Mouse (Mus musculus) cerebellum, adult 9-10 months (tissue): ENCODE measurements around the gene Gbp7.

Source experiments
- DNase-seq: peaks from one replicate; pipeline ENCODE4 v3.0.0; 2022

Gbp7 gene

GRCm38 (mm10) chr3:142530087-142530953 lies at the start of gene Gbp7:
Gene Gbp7 (plus strand): TSS chr3:142530342.
- DNase-seq, result peak; percentile 7

DNA sequence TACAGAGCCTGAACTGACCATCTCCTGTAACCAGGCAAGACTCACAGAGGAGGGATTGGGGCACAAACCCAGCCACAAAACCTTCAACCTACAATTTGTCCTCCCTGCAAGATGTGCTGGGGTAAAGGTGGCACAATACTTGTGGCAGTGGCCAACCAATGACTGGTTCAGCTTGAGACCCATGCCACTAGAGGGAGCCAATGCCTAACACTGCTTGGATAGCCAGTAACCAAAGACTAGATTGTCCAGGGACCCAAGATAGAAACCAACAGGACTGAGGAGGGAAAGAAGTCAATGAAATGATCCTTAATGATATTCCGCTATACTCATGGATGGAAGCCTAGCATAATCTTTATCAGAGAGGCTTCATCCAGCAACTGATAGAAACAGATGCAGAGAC lies 39.7 kb upstream of the Gbp7 start:
- peak; percentile 72 for DNase-seq

GRCm38 (mm10) chr3:142493536-142494061 lies 36.5 kb upstream of the Gbp7 start, which contains the start of gene Gbp5:
Gene Gbp5 (plus strand): TSS chr3:142493978.
- no peak for DNase-seq

GRCm38 (mm10) chr3:142495146-142495655 lies 34.9 kb upstream of the Gbp7 start:
- no peak for DNase-seq

DNA sequence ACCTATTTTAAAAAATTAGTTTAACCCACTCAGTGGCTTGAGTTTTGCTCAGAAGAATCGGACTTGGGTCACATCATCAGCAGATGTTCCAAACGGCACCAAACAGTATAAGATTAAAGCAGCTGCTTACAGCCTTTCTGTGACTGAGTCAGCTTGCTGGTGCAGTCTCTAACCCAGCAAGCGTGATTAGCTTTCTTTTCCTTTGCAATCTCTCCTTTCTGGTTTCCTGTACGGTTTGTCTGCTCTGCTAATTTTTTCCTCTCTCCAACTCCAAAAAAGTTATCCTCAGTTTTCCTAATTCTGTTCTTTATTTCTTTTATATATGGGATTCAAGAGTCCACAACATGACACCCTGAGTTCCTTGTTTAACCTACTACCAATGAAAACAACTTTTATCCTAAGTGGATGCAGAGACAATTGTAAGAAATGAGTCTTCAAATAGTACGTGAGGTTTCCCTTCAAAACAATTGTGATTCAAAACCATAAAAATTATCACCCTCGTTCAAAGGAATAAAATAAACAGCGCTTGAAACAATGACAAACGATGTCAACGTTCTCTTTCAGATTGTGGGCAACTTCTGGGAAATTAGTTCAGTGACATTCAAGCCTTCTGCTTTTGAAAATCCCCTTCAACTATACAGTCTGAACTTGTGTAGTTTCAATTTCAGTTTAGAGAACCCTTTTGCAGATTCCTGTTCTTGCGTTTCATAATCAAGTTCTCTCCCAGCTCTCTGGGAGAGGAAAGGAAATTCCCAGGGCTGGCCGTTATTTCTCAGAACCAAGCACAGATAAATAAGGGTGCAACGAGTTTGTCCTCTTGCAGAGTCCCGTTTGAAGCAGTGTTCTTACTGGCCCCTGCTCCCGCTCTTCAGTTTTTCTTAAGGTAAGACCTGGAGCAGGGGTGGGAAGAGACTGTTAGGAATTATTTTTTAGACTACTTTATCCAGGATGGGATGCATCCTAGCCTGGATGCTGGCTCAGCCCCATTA lies 33.7 kb upstream of the Gbp7 start:
- no peak for DNase-seq

DNA sequence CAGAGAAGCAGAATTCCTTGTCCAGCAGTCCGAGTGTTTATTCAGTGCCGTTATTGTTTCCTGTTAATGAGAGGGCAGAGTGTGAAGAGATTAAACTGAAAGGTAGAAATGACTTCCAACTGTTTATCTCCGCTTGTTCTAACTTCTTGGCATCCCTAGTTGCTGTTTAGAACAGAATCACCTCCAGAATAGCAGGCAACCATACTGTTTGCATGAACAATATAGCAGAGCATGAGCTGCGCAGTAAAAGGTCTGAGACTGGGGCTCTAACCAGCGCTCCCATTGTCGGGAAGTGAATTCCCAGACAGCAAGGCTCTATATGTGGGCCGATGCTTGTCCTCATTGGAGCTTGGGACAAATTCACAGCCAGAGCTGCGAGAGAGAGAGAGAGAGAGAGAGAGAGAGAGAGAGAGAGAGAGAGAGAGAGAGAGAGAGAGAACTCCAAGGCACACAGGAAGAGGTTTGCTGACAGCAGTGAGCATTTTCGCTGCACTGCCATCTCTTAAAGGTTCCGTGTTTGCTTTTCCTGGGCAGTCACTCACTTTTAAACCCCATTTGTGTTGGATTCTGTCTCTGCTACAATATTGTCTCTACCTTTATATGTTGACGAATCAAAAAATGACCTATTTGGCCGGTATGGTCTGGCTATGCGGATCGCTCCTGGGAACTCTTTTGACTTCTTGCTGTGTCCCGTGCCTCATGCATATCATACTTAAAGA lies 32.9 kb upstream of the Gbp7 start:
- DNase-seq, result no peak

DNA sequence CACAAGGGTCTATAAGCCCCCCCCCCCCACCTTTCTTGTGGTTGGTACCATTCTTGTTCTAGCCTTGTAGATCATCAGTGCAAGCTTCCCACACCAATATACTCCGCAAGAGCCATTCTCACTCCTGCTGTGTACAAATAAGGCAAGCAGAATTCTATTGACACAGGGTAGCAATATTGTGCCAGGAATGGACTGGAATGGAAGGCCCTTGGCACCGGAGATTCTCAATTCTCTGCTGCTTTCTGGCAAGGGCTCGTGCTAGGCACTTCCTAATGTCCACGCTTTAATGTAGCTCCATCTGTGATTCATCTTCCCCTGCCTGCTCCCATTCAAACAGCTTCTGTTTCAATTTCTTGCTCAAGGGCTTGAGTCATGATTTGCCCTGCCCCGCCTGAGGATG lies 31.2 kb upstream of the Gbp7 start:
- peak; percentile 87 for DNase-seq

DNA sequence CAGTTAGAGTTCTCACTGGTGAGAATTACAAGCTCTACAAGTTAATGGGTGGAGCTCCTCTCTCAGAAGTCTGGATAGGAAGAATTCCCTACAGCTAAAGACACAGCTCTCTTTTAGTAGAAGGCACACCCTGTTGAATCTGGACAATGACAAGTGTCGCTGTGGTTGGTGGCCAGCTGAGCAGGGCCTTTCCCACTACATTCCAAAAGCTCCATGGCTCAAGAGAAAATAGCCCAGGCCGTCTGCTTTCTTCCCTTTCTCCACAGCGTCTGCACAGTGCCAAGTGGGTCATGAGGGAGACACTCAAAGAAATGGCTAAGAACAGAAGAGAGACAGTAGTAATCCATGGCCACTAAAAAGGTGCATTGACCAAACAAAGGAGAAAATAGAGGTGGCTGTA lies 2.0 kb upstream of the Gbp7 start:
- DNase-seq, result no peak

DNA sequence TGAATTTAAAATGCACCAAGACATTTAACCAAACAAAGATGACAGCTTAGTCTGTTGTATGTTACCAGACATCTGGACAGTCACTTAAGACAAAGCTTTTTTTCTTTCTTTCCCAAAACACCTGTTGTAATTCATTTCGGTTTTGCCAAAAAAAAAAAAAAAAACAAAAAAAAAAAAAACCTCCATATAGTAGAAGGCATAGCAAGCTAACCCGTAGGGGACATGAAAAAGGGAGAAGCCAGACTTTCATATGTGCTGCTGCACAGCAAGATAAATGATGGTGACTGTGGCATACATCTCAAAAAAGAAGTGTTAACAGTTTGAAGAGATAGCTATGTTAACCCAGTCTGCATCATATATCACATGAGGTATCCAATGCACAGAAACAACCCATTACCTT lies 545 bp upstream of the Gbp7 start:
- no peak for DNase-seq

GRCm38 (mm10) chr3:142531595-142531994 lies 1.5 kb downstream of the Gbp7 start:
- DNase-seq, result no peak

- DNase-seq, result no peak
Observed at GRCm38 (mm10) chr3:142533185-142533584, 3.0 kb downstream of the Gbp7 start.

DNA sequence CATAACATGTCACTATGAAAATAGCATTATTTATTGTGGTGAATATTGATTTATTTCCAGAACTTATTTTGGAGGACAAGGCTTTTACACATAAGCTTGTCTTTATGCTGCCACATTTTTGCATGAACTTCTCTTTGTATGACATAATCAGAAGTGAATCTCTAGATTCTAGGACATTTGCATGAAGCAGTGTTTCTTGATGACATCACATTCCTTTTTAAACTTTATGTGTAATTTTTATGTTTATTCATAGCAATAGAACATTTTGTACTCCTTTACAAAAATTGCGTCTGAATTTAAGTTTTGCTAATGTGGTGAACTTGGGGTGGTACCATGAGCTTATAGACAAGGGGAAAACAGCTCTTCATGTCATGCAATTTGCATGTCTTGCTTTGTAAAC lies 5.5 kb downstream of the Gbp7 start:
- no peak for DNase-seq

- no peak for DNase-seq
Observed at GRCm38 (mm10) chr3:142541391-142541790, 11.2 kb downstream of the Gbp7 start.

DNA sequence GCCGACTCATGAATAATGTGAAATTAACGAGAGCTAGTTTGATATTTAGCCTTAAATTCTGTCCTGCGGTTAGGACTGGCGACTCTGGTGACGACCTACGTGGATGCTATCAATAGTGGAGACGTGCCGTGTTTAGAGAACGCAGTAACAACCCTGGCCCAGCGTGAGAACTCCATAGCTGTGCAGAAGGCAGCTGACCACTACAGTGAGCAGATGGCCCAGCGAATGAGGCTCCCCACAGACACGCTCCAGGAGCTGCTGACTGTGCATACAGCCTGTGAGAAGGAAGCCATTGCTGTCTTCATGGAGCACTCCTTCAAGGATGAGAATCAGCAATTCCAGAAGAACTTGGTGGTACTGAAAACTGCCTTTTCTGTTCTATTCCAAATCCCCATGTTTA lies 12.6 kb downstream of the Gbp7 start:
- peak; percentile 35 for DNase-seq

- DNase-seq, result no peak
Observed at GRCm38 (mm10) chr3:142546690-142547089, 16.5 kb downstream of the Gbp7 start.

DNA sequence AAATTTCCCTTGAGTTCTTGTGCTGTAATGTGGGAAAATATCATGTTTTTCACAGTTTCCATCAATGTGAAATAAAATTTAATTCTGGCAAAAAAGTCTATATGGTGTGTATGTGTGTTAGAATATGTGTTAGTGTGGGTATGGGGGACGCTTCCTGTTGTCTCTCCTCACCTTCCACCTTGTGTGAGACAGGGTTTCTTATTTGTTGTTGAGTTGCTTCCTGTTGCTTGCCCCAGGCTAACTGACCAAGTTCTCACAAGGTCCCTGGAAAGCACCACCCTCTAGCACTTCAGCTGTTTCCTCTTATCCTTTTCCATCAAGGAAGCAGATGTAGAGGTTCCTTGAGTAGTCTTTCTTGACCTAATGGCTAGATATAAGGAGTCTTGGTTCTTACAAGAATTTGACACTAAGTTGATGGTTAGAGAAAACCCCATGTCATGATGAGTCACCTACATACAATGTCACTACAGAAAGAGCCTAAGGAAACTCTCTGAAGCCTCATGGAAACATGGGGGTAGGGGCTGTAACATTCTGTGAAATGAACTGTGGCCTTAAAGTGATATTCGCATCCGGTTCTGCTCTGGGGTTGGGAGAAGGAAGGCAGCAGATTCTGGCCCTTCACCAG lies 20.0 kb downstream of the Gbp7 start:
- no peak for DNase-seq

DNA sequence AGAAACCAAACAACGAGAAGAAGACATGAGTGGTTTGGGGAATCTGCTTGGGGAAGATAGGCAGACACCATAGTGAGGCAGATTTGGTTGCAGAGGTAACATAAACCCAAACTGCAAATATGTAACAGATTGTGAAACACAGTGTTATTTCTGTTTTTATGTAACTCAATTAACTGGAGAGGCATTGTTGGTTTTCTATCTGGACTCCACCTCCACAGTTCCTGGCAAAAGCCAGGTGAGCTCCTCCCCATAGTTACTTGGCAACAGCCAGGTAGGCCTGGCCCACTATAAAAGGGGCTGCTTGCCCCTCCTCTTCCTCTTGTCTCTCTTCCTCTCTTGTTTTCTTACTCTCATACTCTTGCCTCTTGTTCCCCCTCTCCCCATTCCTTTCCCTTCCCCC lies 24.5 kb downstream of the Gbp7 start:
- no peak for DNase-seq

DNA sequence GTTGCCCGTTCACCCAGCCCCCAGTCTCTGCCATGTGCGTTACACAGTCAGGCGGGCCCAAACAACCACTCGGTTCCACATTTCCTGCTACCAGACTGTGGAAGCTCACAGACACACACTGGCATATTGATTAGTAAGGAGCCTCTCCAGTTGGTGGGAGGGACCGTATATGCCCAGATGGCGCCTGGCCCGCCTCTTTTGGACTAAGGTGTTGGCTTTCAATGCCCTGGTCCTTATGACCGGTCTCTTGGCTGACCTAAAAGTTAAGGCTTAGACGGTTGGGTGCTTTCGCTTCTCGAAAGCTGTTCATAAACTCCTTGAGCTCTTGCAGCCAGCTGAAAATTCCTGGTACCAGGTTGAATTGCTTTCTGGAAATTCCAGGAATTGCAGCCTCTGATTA lies 25.5 kb downstream of the Gbp7 start:
- no peak for DNase-seq

GRCm38 (mm10) chr3:142559632-142560228 lies 29.6 kb downstream of the Gbp7 start, which contains the start of gene Gbp3:
Gene Gbp3 (plus strand): TSS chr3:142560026.
- no peak for DNase-seq

DNA sequence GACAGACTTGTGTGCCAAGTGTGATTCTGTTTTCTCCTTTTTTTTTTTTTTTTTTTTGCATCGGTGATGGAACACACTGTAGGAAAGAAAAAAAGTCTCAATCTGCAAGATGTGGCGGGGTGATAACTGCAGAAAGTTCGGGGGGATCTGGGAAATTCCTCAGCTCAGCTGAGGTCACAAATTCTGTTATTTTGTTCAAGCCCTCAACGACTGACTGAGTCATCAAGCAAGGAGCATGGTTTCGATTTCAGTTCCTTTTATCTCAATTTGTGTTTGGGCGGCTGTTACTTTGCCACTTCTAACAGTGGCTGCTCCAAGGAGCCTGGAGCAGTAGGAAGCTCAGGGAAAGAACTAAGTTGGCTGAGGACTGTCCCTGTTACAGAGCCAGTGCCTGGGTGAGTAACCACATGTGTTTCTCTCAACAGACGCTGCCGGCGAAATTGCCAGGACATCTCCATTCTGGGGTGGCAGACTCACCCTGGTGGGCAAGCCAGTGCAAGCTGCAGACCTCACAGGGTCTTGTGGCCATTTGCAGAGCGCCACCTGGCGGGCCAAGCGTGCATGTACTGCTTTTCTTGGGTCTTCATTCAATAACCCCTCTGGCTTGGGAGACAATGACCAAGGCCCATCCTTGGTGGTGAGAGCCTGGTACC lies 30.3 kb downstream of the Gbp7 start:
- DNase-seq, result peak; percentile 76
